Comparison of ENCODE assay signal across 21 mouse cellular contexts in genomic region chr11:50198219-50198846, GRCm38 (mm10). TPM values are rescaled to one million over a fixed set of nuclear protein-coding genes. Genes with fewer than 3 reads are reported as not detected.
A peak's percentile ranks its signal among the peaks of the same experiment; 100 is the strongest.
DNase-seq lines count a peak whose midpoint lies in the region; ATAC-seq and TF ChIP-seq lines count a peak whose summit lies in the region.
"Had no signal": no experiment of that assay in that cellular context is flagged by ENCODE, and none has a peak within 500 bp of the region (broad histone marks: within the 10 kb centered on the region; RNA-seq: fewer than 3 reads in every experiment).

No protein-coding gene starts in this region.

- H3K36me3 ChIP-seq in CH12.LX (replicated peaks in 1 of 2; ENCODE audit: control insufficient read depth in 1 of 2, insufficient read depth in 1 of 2, low read length in 1 of 2) (peaks cover 70 to 93% of the 10 kb centered on the region in 2 experiments), ES-E14 (ENCODE audit: control insufficient read depth, insufficient read depth, low read length, poor library complexity, severe bottlenecking) (peaks cover 44% of the 10 kb centered on the region)
- peaks cover 64% of the 10 kb centered on the region for H3K36me3 ChIP-seq in liver, embryonic 15.5 days (replicated peaks)

- H3K9me3 ChIP-seq in CH12.LX (replicated peaks; ENCODE audit: low read length) = no peaks in the 10 kb centered on the region
- no peaks in the 10 kb centered on the region for H3K9me3 ChIP-seq in ES-E14 (ENCODE audit: control insufficient read depth, insufficient read depth, low read depth, low read length)
- no peaks in the 10 kb centered on the region for H3K9me3 ChIP-seq in liver, embryonic 15.5 days (replicated peaks)
- H3K9me3 ChIP-seq: embryonic facial prominence, embryonic 12.5 days; forebrain, embryonic 15.5 days; heart, embryonic 15.5 days; hindbrain, embryonic 13.5 days had no signal

- TF ChIP-seq POLR2A in CH12.LX (IDR thresholded peaks at IDR 0.05; ENCODE audit: low read depth, low read length) = 0 out of 2 replicates have a peak, but pooled peaks have one; percentile 19

- no peak for TF ChIP-seq RAD21 in CH12.LX (IDR thresholded peaks at IDR 0.05; ENCODE audit: low read depth, low read length)

- H3K9ac ChIP-seq in CH12.LX (ENCODE audit: insufficient read depth, low read depth) (no peak overlapping the region), ES-E14 (ENCODE audit: insufficient read depth, low read depth, low read length, poor library complexity, severe bottlenecking) (no peak overlapping the region)
- no peak overlapping the region for H3K9ac ChIP-seq in liver, embryonic 15.5 days
- H3K9ac ChIP-seq: embryonic facial prominence, embryonic 12.5 days; forebrain, embryonic 15.5 days; heart, embryonic 15.5 days; hindbrain, embryonic 13.5 days had no signal

- no peaks in the 10 kb centered on the region for H3K27me3 ChIP-seq in CH12.LX (replicated peaks)
- no peaks in the 10 kb centered on the region for H3K27me3 ChIP-seq in liver, embryonic 15.5 days
- H3K27me3 ChIP-seq: embryonic facial prominence, embryonic 12.5 days; forebrain, embryonic 15.5 days; heart, embryonic 15.5 days; hindbrain, embryonic 13.5 days; Patski had no signal

- peak overlapping the region; percentile 2; the same call in 1 of the 2 replicates for H3K27ac ChIP-seq in CH12.LX (ENCODE audit: insufficient read depth, low read depth)
- H3K27ac ChIP-seq in ES-E14 (ENCODE audit: insufficient read depth, low read depth, low read length, poor library complexity, severe bottlenecking) = no peak overlapping the region
- H3K27ac ChIP-seq in liver, embryonic 15.5 days (replicated peaks) = peak overlapping the region; percentile 45; the same call in 1 of the 2 replicates
- H3K27ac ChIP-seq: embryonic facial prominence, embryonic 12.5 days; forebrain, embryonic 15.5 days; heart, adult 2 months; heart, embryonic 15.5 days; hindbrain, embryonic 13.5 days; hindbrain, postnatal 0 days had no signal

- no peak for TF ChIP-seq EP300 in CH12.LX (IDR thresholded peaks at IDR 0.05; ENCODE audit: low read length)

- ATAC-seq in liver, embryonic 15.5 days (ENCODE audit: insufficient read depth) = no peak
- ATAC-seq: activated CD4-positive, CD25-positive, alpha-beta regulatory T cell, adult 4 months; forebrain, embryonic 15.5 days; hindbrain, postnatal 0 days had no signal

- H3K4me1 ChIP-seq in CH12.LX (ENCODE audit: control insufficient read depth in 1 of 2, insufficient read depth in 2 of 2) = peaks cover 0 to 19% of the 10 kb centered on the region in 2 experiments; a peak in 2 of 4 replicates
- 0 out of 4 replicates have a peak, but pooled peaks cover 0 to 4% of the 10 kb centered on the region in 2 experiments for H3K4me1 ChIP-seq in ES-E14 (ENCODE audit: control insufficient read depth in 2 of 2, insufficient read depth in 2 of 2, low read length in 2 of 2, poor library complexity in 1 of 2)
- peaks cover 24% of the 10 kb centered on the region for H3K4me1 ChIP-seq in liver, embryonic 15.5 days (replicated peaks)
- H3K4me1 ChIP-seq: embryonic facial prominence, embryonic 12.5 days; forebrain, embryonic 15.5 days; hindbrain, embryonic 13.5 days had no signal

- dilution Hi-C loops in CH12.LX (cut with MboI; ENCODE audit: extremely low pct_ligation_motif_present, extremely low pct_unique_long_range_greater_than_20kb, low sequenced_read_pairs) = no loop called here

- H3K4me3 ChIP-seq in CH12.LX (replicated peaks in 1 of 3; ENCODE audit: low read depth in 2 of 3, low read length in 2 of 3, poor library complexity in 1 of 3) = no peak overlapping the region
- H3K4me3 ChIP-seq in ES-E14 (ENCODE audit: insufficient read depth in 1 of 2, low read depth in 1 of 2, low read length in 2 of 2, poor library complexity in 1 of 2, severe bottlenecking in 1 of 2) = no peak overlapping the region
- no peak overlapping the region for H3K4me3 ChIP-seq in liver, embryonic 15.5 days (replicated peaks)
- H3K4me3 ChIP-seq: embryonic facial prominence, embryonic 12.5 days; forebrain, embryonic 15.5 days; heart, adult 2 months; heart, embryonic 15.5 days; hindbrain, embryonic 13.5 days had no signal

- H3K79me2 ChIP-seq in CH12.LX (replicated peaks; ENCODE audit: control insufficient read depth, extremely low read depth, insufficient read depth, poor library complexity, severe bottlenecking) = no peaks in the 10 kb centered on the region

- DNase-seq in kidney, adult 9 months = peak; percentile 56
- no peak for DNase-seq in kidney, adult 8-10 months
- no peak for DNase-seq in CH12.LX (ENCODE audit: extremely low read depth)
- no peak for DNase-seq in ES-E14 (ENCODE audit: low read depth, low spot score)
- no peak for DNase-seq in urinary bladder, adult 18-20 months (ENCODE audit: low spot score in 2 of 2)
- no peak for DNase-seq in left cerebral cortex, postnatal 10 days (ENCODE audit: extremely low spot score in 1 of 2, low spot score in 2 of 2)
- DNase-seq: adrenal gland, postnatal 25 days; cerebellum, adult 8-10 months; cerebellum, postnatal 14 days; gastrocnemius, postnatal 10 days; heart, adult 2 months; heart, postnatal 14 days had no signal

- intact Hi-C loops in left cerebral cortex, postnatal 10 days (cut with DNase I) = no loop called here

- TF ChIP-seq CTCF in CH12.LX (conservative IDR thresholded peaks at IDR 0.05 in 1 of 2, IDR thresholded peaks at IDR 0.05 in 1 of 2; ENCODE audit: low read depth in 2 of 2, low read length in 2 of 2) = no peak

- H3K4me2 ChIP-seq in CH12.LX (ENCODE audit: insufficient read depth, low read depth, poor library complexity, severe bottlenecking) = no peak overlapping the region
- H3K4me2 ChIP-seq in liver, embryonic 15.5 days = no peak overlapping the region
- H3K4me2 ChIP-seq: embryonic facial prominence, embryonic 12.5 days; forebrain, embryonic 15.5 days; heart, embryonic 11.5 days; heart, embryonic 15.5 days; hindbrain, embryonic 13.5 days had no signal

- in situ Hi-C loops in CH12.LX (cut with MboI; ENCODE audit: low pct_ligation_motif_present, low pct_unique_long_range_greater_than_20kb, low sequenced_read_pairs) = no loop called here
- in situ Hi-C loops in ES-E14 (cut with MboI; ENCODE audit: low sequenced_read_pairs in 2 of 2, unreplicated experiment in 2 of 2) = no loop called here

- 73% methylated on average over 4 of the region's 5 CpGs for WGBS in liver, embryonic 15.5 days (ENCODE audit: insufficient replicate concordance)

TF ChIP-seq in CH12.LX, 34 proteins besides CTCF, POLR2A, EP300 and RAD21:
- TF ChIP-seq ZMIZ1 (IDR thresholded peaks at IDR 0.05; ENCODE audit: low read depth, low read length) = peak; percentile 23; the same call in 1 of the 2 replicates
- TF ChIP-seq JUN (IDR thresholded peaks at IDR 0.05; ENCODE audit: insufficient read depth, low read depth, low read length) = no peak
- no peak for TF ChIP-seq ELF1 (IDR thresholded peaks at IDR 0.05; ENCODE audit: low read depth, low read length)
- 0 out of 2 replicates have a peak, but pooled peaks have one; percentile 5 for TF ChIP-seq ZNF384 (IDR thresholded peaks at IDR 0.05; ENCODE audit: low read depth, low read length)

TF ChIP-seq in ES-E14, 5 proteins besides CTCF, POLR2A, EP300 and RAD21:
- no peak for TF ChIP-seq MAFK (IDR thresholded peaks at IDR 0.05; ENCODE audit: insufficient read depth, low read depth, low read length)
- peak; percentile 53; the same call in 1 of the 2 replicates for TF ChIP-seq ZNF384 (IDR thresholded peaks at IDR 0.05; ENCODE audit: low read depth, low read length)

RNA-seq across cellular contexts. Expression of gene Sqstm1, which starts 12.3 kb away (rescaled TPM):
- total RNA-seq in CH12.LX (2012; rRNA removed) = 311 and 456 TPM in 2 replicates
- total RNA-seq in CH12.LX (2014; rRNA removed) = 198 and 202 TPM in 2 replicates
- polyA plus RNA-seq in CH12.LX (2012; ENCODE audit: insufficient read length, low read depth) = 579 and 599 TPM in 2 replicates
- total RNA-seq in ES-E14 (2012; rRNA removed) = 140 and 234 TPM in 2 replicates
- polyA plus RNA-seq in liver, embryonic 15.5 days (2015; fragmentation: Nextera tagmentation; extraction: Ambion mirVana) = 161 and 189 TPM in 2 replicates
- 100 to 1,000 TPM; 356 to 381 TPM for total RNA-seq in left cerebral cortex, postnatal 10 days (2021)

RNA-seq across cellular contexts. Expression of gene Mgat4b, which starts 12.4 kb away (rescaled TPM):
- total RNA-seq in CH12.LX (2012; rRNA removed) (12.8 and 16.2 TPM in 2 replicates), CH12.LX (2014; rRNA removed) (4.2 and 4.6 TPM in 2 replicates), ES-E14 (2012; rRNA removed) (22.6 and 28.1 TPM in 2 replicates)
- polyA plus RNA-seq in CH12.LX (2012; ENCODE audit: insufficient read length, low read depth) = 27.2 and 27.4 TPM in 2 replicates
- polyA plus RNA-seq in liver, embryonic 15.5 days (2015; fragmentation: Nextera tagmentation; extraction: Ambion mirVana) = 12.7 and 14.9 TPM in 2 replicates
- total RNA-seq in left cerebral cortex, postnatal 10 days (2021) = 100 to 1,000 TPM; 144 to 146 TPM

RNA-seq across cellular contexts. Expression of gene Mrnip, which starts 24.1 kb away (rescaled TPM):
- total RNA-seq in CH12.LX (2012; rRNA removed) (30.4 and 36.7 TPM in 2 replicates), CH12.LX (2014; rRNA removed) (26.7 and 29.7 TPM in 2 replicates), ES-E14 (2012; rRNA removed) (13.0 and 14.6 TPM in 2 replicates)
- polyA plus RNA-seq in CH12.LX (2012; ENCODE audit: insufficient read length, low read depth) = 22.5 and 22.8 TPM in 2 replicates
- 7.6 and 8.4 TPM in 2 replicates for polyA plus RNA-seq in liver, embryonic 15.5 days (2015; fragmentation: Nextera tagmentation; extraction: Ambion mirVana)
- total RNA-seq in left cerebral cortex, postnatal 10 days (2021) = 10 to 100 TPM; 18.5 to 20.6 TPM

RNA-seq across cellular contexts. Expression of gene Ltc4s, which starts 40.1 kb away (rescaled TPM):
- total RNA-seq in CH12.LX (2012; rRNA removed) = 1.1 and 1.4 TPM in 2 replicates
- 0.47 TPM in 1 of 2 replicates, not detected in the other for total RNA-seq in CH12.LX (2014; rRNA removed)
- polyA plus RNA-seq in CH12.LX (2012; ENCODE audit: insufficient read length, low read depth) = 2.0 and 3.1 TPM in 2 replicates
- total RNA-seq in ES-E14 (2012; rRNA removed) = 1.9 and 2.3 TPM in 2 replicates
- polyA plus RNA-seq in liver, embryonic 15.5 days (2015; fragmentation: Nextera tagmentation; extraction: Ambion mirVana) = 0.46 and 0.51 TPM in 2 replicates
- 10 to 100 TPM; 11.3 to 11.4 TPM for total RNA-seq in left cerebral cortex, postnatal 10 days (2021)
- polyA plus RNA-seq: activated CD4-positive, CD25-positive, alpha-beta regulatory T cell, adult 4 months; Patski had no signal
